Mouse (Mus musculus) thymus, postnatal 4 days (tissue): ENCODE measurements around the gene Pccb.

Experiments used
- DNase-seq: peaks from one replicate; pipeline ENCODE4 v3.0.0; 2021

The Pccb gene

GRCm38 (mm10) chr9:100982786-100983185, 51.9 kb downstream of the Pccb start:
- DNase-seq = no peak

- no peak for DNase-seq
Observed at GRCm38 (mm10) chr9:100979260-100979659, 55.4 kb downstream of the Pccb start.

- DNase-seq = no peak
Observed at GRCm38 (mm10) chr9:100978666-100979065, 56.0 kb downstream of the Pccb start.

- no peak for DNase-seq
Observed at GRCm38 (mm10) chr9:100969461-100969860, 65.2 kb downstream of the Pccb start.

GRCm38 (mm10) chr9:100964106-100964505, 70.6 kb downstream of the Pccb start:
- no peak for DNase-seq

GRCm38 (mm10) chr9:100963428-100963912, 71.2 kb downstream of the Pccb start:
- DNase-seq = no peak

GRCm38 (mm10) chr9:100962903-100963427, 71.7 kb downstream of the Pccb start:
- DNase-seq = no peak

DNA sequence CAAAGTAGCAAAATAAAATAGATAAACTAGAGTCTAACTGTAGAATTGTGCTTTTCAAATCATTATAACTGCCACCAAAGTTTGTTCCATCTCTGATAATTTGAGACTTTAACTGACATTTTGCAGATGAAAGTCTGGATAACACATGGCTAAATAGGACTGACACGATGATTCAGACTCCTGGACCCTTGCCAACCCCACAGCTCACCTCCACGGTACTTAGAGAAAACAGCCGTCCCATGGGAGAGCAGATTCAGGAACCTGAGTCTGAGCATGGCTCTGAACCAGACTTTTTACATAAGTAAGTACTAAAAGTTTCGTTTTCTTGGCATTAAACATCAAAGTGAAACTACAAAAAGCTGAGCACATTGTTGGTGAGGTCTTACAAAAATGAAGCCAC, 83.2 kb downstream of the Pccb start:
- DNase-seq = no peak

DNA sequence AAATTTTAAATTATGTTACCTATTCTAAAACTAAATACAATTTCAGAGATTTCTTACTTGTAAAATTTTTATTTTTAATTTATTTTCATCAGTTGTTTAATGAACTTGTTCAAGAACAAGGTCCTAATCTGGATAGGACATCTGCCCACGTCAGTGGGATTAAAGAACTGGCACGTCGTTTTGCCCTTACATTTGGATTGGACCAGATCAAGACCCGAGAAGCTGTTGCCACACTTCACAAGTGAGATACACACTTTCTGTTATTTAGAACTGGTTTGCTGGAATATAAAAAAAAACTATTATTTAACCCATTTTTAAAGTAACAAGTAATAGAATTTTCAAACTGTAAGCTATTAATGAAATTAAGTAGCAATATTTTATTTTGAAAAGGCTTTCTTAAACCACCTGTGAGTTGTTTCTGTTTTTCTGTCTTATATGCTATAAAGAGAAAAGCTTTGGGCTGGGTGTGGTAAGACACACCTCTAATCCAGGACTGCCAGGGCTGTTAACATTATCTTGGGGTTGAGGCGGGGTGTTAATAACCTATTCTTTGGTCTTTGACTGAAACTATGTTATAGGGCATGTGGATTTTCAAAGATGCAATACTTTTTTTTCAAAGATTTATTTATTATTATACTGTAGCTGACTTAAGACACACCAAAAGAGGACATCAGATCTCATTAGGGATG, 89.9 kb downstream of the Pccb start:
- no peak for DNase-seq

DNA sequence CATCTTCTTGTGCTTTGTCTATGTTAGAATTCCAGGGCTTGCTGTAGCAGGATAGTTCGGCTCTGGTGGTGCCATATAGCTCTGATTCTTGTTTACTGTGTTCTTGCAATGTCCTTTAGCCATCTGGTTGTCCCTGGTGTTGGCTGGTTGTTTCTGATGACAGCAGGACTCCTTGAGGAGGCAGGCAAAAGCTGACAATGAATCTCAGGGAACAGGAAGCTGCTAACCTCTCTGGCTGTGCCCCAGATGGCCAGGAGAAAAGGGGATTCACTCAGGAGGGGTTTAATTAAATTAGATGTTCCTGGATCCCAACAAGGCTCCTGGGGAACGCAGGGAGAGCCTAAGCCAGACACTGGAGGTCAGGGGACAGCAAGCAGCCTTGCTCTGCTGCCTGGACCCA, 92.7 kb downstream of the Pccb start:
- no peak for DNase-seq
